Mouse (Mus musculus) ES-Bruce4 (cell line): Measurements from ENCODE around the gene Isg20l2. TPM values are rescaled to one million over a fixed set of nuclear protein-coding genes. Genes with fewer than 3 reads are reported as not detected.

Experiments
- H3K27ac ChIP-seq: 2 replicates; pipeline ENCODE4 v1.5.1; 2012; ENCODE audit warnings: low read length, inconsistent platforms; ENCODE audit not compliant: insufficient read depth
- H3K27me3 ChIP-seq: 2 replicates; pipeline ENCODE4 v1.6.1; 2012; ENCODE audit warnings: mild to moderate bottlenecking, low read length, inconsistent platforms; ENCODE audit not compliant: control insufficient read depth, poor library complexity, insufficient read depth, severe bottlenecking
- H3K36me3 ChIP-seq: 2 replicates; pipeline ENCODE4 v1.6.1; 2012; ENCODE audit warnings: inconsistent platforms, mild to moderate bottlenecking, low read length, moderate library complexity; ENCODE audit not compliant: control insufficient read depth, poor library complexity, insufficient read depth, severe bottlenecking
- H3K4me1 ChIP-seq: one replicate; pipeline ENCODE4 v1.8.1; 2011; ENCODE audit warnings: low read length; ENCODE audit not compliant: control insufficient read depth, insufficient read depth
- H3K4me3 ChIP-seq: 2 replicates; pipeline ENCODE4 v1.5.1; 2011; ENCODE audit warnings: low read depth, mild to moderate bottlenecking, low read length
- H3K9ac ChIP-seq: 2 replicates; pipeline ENCODE4 v1.6.1; 2012; ENCODE audit warnings: low read depth, mild to moderate bottlenecking, inconsistent platforms; ENCODE audit not compliant: poor library complexity, severe bottlenecking
- H3K9me3 ChIP-seq: replicated peaks from 2 replicates; pipeline ENCODE4 v1.6.1; 2012; ENCODE audit warnings: mild to moderate bottlenecking, low read length, inconsistent platforms; ENCODE audit not compliant: control insufficient read depth, poor library complexity, insufficient read depth, severe bottlenecking
- CTCF ChIP-seq: IDR thresholded peaks from one replicate; pipeline ENCODE4 v1.8.1; 2011; ENCODE audit warnings: low read depth, low read length
- EP300 ChIP-seq: IDR thresholded peaks from 2 replicates; pipeline ENCODE4 v1.6.1; 2011; ENCODE audit warnings: low read depth, low read length; ENCODE audit not compliant: insufficient read depth
- POLR2A ChIP-seq: IDR thresholded peaks from one replicate; pipeline ENCODE4 v1.8.1; 2011; ENCODE audit warnings: low read length; ENCODE audit not compliant: insufficient read depth
- polyA plus RNA-seq: library from polyadenylated mRNA; stranded (reverse); fragments of >200 nt; gene quantifications from 2 replicates; pipeline ENCODE4 v1.2.4, GENCODE M21; 2011; ENCODE audit warnings: low read depth; ENCODE audit not compliant: missing spikeins, insufficient read depth, insufficient read length

Gene Isg20l2
- polyA plus RNA-seq, 1 experiment = 64.3 TPM

DNA sequence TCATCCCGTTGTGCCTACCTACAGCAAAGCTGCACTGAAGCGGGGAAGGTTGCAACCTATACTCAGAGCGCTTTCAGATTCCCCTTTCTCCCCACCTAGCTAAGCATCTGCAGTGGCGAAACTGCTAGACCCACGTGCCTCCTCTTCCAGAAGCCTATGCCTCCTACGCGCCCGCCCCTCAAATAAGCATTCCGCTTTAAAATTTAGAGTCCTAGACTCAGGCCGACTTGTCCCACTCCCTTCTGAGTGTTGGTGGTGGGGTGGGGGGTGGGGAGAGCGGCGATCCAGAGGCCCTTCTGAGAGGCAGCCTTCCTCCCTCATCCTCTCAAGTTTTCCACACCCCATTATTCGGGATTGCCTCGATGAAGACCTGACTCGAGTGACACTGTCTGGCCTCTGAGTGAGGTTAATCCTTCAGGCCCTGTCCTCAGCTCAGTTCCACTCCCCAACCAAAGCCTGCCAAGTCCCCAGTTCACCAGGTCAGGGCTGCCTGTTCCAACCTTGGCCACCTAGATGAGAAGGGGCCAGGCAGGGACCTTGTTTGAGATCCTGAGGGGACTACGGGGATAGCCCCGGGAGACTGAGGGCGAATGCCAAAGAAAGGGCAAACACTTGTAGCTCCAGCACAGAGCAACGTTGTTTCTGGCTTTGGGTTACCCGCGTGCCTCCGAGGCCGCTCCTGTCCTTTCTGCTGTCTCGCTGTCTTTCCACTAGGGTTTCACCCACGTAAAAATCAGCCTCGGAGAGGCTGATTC is 17.1 kb downstream of the Isg20l2 start:
- Histone ChIP-seq H3K9me3 (no peaks in the 10 kb centered on the region), H3K4me3 (peak overlapping the region; percentile 19), H3K9ac (peak overlapping the region; percentile 49), H3K4me1 (peaks cover 11% of the 10 kb centered on the region), H3K27me3 (no peaks in the 10 kb centered on the region; the same call in 1 of the 2 replicates), H3K36me3 (peaks cover 4% of the 10 kb centered on the region; the same call in 1 of the 2 replicates), H3K27ac (no peak overlapping the region)
- TF ChIP-seq CTCF (no peak), EP300 (no peak), POLR2A (no peak)

DNA sequence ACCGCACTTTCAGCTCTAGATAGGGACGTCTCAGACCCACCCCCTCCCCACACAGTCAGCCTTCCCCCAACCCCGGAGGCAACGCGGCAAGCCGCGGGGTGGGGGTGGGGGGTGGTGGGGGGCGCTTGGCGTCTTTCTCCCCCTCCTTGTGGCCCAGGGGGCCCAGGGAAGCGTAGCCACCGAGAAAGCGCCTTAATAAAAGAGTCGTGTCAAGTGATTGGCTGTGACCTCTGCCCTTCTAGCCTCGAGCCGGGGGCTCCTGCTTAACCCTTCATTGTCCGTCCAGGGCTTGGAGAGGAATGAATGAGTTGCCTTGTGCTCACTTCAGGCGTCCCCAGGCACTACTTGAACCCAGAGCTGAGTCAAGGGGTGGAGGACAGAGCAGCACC is 17.7 kb downstream of the Isg20l2 start:
- TF ChIP-seq EP300 = no peak
- no peak for TF ChIP-seq CTCF
- TF ChIP-seq POLR2A = no peak
- Histone ChIP-seq H3K36me3 (no peaks in the 10 kb centered on the region), H3K27me3 (no peaks in the 10 kb centered on the region; the same call in 1 of the 2 replicates), H3K9ac (peak overlapping the region; percentile 49), H3K27ac (no peak overlapping the region), H3K9me3 (no peaks in the 10 kb centered on the region), H3K4me3 (peak overlapping the region; percentile 47), H3K4me1 (peaks cover 11% of the 10 kb centered on the region)

DNA sequence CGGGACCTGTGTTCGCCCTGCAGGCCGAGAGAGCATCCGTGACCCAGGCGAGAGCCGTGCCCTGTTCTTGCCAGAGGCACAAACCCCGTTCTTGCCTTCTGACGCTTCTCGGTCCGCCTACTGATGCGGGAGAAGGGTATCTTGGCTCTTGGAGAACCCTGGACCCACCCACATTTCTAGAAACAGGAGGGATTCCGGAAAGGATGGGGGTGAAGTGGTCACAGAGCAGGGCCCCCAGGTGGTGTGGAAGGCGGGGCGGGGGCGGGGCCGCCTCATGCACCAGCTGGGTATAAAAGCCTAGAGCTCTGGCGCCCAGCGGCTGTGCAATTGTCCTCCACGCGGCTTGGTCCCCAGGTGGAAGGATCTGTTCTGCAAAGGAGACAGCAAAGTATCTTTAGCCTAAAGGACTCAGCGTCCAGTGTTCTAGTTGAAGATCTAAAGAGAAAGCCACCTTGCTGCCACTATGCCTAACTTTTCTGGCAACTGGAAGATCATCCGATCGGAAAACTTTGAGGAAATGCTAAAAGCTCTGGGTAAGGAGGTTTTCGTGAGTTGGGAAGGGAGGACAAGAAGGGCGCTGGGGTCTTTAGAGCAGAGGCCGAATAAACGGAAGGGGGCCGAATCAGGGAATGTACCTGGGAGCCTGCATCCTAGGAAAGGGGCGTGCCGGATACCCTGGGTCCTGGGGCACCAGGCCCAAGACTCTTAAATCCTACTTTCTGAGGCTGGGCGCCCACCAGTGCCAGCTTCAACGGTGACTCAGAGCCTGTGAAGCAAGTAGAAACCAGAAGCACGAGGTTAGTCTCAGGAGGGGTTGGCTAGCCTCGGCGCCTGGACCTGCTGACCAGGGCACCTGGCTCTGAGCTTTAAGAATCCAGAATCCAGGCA is 18.5 kb downstream of the Isg20l2 start, which contains the start of gene Crabp2:
Gene Crabp2, plus strand, starts transcription at position 289 of the 888 bp plus-strand sequence.
- Histone ChIP-seq H3K9ac (peak within 1 kb of the TSS; percentile 49), H3K4me3 (peak within 1 kb of the TSS; percentile 47), H3K36me3 (no peaks in the 10 kb centered on the region), H3K27ac (no peak within 1 kb of the TSS), H3K9me3 (no peaks in the 10 kb centered on the region), H3K27me3 (no peaks in the 10 kb centered on the region; the same call in 1 of the 2 replicates), H3K4me1 (peaks cover 13% of the 10 kb centered on the region)
- TF ChIP-seq POLR2A (no peak), CTCF (no peak), EP300 (no peak)

DNA sequence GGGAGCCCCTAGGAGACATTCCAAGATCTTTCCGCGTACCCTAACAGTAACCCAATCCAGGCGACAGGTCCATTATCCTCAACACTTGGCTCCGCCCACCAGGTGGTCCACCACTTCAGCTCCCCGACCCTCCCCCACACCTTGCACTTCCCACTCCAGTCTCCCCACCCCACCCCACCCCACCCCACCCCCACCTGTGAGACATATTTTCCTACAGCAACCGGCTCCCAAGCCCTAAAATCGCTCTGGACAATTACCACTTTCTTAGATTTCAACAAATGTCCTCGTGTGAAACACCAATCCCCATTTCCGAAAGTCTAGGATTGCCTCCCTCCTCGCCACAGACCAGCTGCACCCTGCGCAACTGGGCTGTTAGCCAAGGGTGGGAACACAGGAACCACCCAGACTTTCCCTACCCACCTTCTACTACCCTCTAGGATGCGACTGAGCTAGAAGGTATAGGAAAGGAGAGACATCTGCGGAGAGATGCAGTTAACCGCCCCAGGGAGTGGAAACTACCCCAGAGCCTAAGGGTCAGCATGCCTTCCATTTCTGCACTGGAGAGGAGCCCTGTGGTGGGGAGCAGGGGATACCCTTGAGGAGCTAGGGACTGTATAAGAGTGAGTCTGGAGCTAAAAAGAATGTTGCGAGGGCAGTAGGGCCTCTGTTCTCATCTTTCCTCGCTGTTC is 19.3 kb downstream of the Isg20l2 start:
- no peak overlapping the region for H3K4me3 ChIP-seq
- TF ChIP-seq EP300 (0 out of 2 replicates have a peak, but pooled peaks have one; percentile 36), CTCF (no peak)
- H3K27ac ChIP-seq = no peak overlapping the region
- H3K4me1 ChIP-seq = peaks cover 13% of the 10 kb centered on the region
- no peaks in the 10 kb centered on the region for H3K9me3 ChIP-seq
- H3K36me3 ChIP-seq = no peaks in the 10 kb centered on the region
- H3K9ac ChIP-seq = no peak overlapping the region
- no peaks in the 10 kb centered on the region; the same call in 1 of the 2 replicates for H3K27me3 ChIP-seq

DNA sequence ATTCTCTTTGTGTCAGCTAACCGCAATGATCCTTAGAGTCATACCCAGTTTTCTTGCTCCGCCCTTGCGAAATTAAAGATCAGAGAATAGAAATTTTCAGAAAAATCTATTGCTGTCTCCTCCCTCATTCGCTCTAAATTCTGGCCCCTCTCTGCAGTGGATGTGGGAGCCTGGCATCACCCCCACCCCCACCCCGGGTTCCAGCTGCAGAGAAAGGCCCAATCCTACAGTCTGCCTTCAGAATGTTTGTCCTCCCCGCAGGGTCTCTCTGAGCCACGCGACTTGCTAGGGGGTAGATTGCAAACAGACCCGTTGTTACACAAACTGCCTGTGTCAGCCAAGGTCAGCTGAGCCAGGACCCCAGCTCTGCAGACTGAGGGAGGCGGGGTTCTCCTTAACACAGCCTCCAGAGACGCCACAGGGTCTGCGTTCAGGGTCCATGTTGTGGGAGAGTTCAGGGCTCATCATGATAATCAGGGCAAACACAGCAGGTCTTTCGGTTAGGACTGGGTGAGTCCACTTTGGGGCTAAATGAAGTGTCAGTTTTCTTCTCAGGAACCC is 19.9 kb downstream of the Isg20l2 start:
- H3K9ac ChIP-seq = no peak overlapping the region
- H3K9me3 ChIP-seq = no peaks in the 10 kb centered on the region
- no peaks in the 10 kb centered on the region for H3K36me3 ChIP-seq
- no peak overlapping the region for H3K27ac ChIP-seq
- peaks cover 8% of the 10 kb centered on the region for H3K4me1 ChIP-seq
- TF ChIP-seq POLR2A (no peak), EP300 (peak; percentile 72)
- no peaks in the 10 kb centered on the region; the same call in 1 of the 2 replicates for H3K27me3 ChIP-seq
- H3K4me3 ChIP-seq = 0 out of 2 replicates have a peak overlapping the region, but pooled peaks have one; percentile 4
